Mouse (Mus musculus): ENCODE measurements around the gene Cfap44.

- TF ChIP-seq CTCF (conservative IDR thresholded peaks at IDR 0.05; ENCODE audit: low read length) = no peak
- TF ChIP-seq NANOG (IDR thresholded peaks at IDR 0.05; ENCODE audit: borderline replicate concordance, low read length) = no peak
- no peak for TF ChIP-seq POU5F1 (IDR thresholded peaks at IDR 0.05; ENCODE audit: borderline replicate concordance, low read length)
Measured at GRCm38 (mm10) chr16:44481599-44482593, 87.3 kb downstream of the Cfap44 start.
